Mouse (Mus musculus) heart, postnatal 4 days (tissue): ENCODE results near the gene Shc4. TPM values are rescaled to one million over a fixed set of nuclear protein-coding genes. Genes with fewer than 3 reads are reported as not detected.

Experiments
- DNase-seq: peaks from one replicate; pipeline ENCODE4 v3.0.0; 2021
- total RNA-seq, 2 experiments: library from RNA; stranded (reverse); gene quantifications; 2 replicates each; pipeline ENCODE4 v1.2.3; 2021

Shc4 gene
- total RNA-seq = 1 to 10 TPM in 1 of 2 experiments, under 1 TPM in 1; 0.74 to 1.0 TPM

DNA sequence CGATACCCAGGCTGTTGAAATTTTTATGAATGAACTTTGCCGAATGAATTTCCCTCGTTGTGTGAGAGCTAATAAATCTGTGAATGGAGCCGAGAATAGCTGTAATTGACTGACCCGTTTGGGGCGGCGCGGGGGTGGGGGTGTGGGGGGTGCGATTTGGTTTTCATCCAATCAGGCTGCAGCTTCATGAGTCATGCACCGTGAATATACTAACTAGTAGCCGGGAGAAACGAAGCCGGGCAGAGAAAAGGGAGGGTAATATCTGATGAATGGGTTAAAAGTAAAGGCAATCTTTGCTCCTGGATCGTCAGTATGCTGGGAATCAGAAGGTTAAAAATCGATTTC lies at the start of gene Shc4:
Gene Shc4, minus strand, starts transcription at position 63 of the 345 bp plus-strand sequence.
- peak; percentile 49 for DNase-seq

DNA sequence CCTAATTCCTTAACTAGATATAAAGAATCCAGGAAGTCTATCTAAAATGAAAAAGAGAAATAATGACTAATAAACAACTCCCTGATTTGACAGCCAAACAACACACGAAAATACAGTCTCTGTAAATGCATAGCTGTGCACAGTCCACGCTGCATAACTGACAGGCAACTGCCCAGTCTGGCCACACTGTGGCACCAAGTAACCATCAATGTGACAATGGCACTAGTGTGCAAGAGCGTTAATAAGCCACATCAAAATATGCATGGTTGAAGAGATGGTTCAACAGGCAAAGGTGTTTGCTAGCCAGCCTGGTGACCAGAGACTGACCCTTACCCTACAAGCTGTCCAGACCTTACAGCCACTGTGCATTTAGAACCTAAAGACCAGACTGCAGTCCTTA lies 41.1 kb upstream of the Shc4 start:
- DNase-seq = no peak

DNA sequence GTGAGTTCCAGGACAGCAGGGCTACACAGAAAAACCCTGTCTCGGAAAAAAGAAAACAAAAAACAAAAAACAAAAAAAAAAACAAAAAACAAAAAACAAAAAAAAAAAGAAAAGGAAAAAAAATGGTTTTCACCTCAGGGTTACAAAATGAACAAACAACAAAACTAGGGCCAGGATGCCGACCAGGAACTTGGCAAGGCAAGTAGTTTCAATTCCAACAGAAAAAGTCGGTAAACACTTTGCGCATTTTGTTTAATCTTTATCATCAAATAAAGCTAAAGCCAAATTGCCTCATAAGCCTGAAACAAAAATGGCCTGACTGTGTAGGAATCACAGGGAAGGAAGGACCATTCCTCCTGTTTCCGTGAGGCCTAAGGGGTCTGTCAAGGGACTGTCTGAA lies 40.6 kb upstream of the Shc4 start:
- DNase-seq = no peak

- DNase-seq = no peak
Observed at GRCm38 (mm10) chr2:125749330-125749729, 25.4 kb upstream of the Shc4 start.

- DNase-seq = no peak
Observed at GRCm38 (mm10) chr2:125739338-125739737, 15.4 kb upstream of the Shc4 start.

- no peak for DNase-seq
Observed at GRCm38 (mm10) chr2:125738718-125739117, 14.8 kb upstream of the Shc4 start.

DNA sequence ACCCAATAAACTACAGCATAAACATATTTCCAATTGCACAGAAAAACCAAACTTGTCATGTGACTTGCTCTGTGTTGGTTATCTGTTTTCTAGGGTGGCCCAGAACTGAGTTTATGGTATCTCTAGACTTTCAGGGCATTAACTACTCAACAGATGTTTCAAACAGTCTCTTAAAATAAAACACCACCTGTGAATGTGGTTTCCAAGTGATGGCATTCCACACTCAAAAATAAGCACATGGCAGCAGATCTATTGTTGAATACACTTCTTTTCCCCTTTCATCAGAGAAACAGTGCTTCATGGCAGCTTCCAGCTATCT lies 12.0 kb upstream of the Shc4 start:
- no peak for DNase-seq

GRCm38 (mm10) chr2:125735333-125736024 lies 11.5 kb upstream of the Shc4 start:
- no peak for DNase-seq

GRCm38 (mm10) chr2:125734741-125735140 lies 10.8 kb upstream of the Shc4 start:
- no peak for DNase-seq

DNA sequence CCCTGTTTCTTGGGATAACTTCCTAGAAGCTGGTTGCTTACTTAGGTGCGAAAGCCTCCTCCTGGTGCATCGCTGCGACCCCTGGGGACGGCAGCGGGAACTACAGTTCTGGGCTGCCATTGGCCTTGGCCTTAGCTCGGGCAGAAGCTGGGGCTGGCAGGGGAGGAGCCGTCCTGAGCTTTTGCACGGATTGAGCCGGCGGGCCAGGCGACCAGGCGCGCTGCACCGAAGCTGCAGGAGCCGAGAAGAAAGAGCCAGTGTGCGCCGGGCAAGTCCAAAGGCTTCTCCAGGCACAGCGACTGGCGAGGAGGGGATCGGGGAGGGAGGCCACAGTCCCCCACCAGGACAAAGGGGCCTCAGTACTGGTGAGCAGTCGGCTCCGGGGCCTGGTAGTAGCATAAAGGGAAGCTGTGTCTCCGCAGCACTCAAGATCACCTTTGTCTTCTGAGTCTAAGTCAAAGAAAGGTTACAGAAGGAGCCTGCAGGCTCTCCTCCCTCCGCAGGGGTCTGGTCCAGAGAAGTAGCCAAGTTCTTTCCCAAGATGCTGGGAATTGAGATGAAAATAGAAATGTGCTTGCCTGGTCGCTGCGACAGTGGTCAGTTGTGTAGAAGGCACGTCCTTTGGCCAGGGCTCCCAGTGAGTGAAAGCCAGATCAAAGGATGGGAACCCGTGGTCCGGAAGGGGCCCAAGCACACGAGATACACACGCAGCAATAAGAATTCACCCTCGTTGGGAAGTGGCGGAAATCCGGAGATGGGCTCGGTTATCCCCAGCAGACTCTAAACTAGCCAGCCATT lies 8.0 kb upstream of the Shc4 start:
- peak; percentile 98 for DNase-seq

- no peak for DNase-seq
Observed at GRCm38 (mm10) chr2:125724546-125725114, 682 bp upstream of the Shc4 start.

DNA sequence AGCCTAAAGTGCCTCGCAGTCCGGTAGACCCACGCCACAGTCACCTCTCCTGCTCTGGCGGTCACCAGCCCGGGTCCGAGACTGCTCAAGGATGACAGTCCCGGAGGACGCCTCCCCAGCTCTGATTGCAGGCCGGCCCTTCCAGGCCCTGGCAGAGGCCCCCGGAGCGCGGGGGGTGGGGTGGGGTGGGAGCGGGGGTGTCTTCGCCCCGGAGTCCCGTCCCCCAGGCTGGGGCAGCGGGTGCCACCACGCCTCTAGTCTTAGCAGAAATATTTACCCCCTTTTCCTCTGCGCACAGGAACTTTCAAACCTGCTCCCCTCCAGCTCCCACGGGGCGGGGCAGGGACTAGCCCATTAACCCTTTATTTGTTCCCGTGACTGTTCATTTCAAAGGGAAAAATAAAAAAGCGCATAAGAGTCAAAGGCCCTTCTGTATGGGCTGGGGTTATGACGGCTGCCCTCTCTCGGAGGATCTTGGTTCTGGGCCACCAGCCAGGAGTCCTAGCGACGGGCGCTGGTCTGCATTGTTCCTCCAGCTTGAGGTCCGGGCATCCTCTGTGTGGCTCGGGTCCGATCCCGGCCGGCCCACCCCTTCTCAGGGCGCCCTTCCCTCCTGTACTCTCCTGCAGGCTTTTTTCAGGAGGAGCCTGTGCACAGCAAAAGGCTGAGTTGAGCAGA lies 401 bp downstream of the Shc4 start:
- peak; percentile 71 for DNase-seq

GRCm38 (mm10) chr2:125723086-125723407 lies 901 bp downstream of the Shc4 start:
- no peak for DNase-seq

DNA sequence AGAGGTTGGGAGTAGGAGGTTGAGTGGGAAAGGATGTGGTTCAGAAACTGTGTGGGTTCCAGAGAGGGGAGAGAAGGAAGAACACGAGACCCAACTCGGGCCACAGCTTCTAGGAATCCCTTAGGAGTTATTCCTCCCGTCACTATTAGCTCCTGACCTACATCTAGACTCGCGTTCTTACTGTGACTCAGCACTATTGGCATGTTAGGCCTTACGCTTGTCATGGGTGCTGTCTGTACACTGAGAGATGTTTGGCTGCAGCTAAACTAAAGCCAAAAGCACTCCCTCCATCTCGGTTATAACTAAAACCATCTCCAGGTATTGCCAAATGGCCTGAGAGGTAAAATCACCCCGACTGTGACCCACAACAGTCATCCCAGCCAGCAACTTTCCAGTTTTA lies 7.3 kb downstream of the Shc4 start:
- DNase-seq = no peak

- DNase-seq = no peak
Observed at GRCm38 (mm10) chr2:125706510-125706921, 17.4 kb downstream of the Shc4 start.

DNA sequence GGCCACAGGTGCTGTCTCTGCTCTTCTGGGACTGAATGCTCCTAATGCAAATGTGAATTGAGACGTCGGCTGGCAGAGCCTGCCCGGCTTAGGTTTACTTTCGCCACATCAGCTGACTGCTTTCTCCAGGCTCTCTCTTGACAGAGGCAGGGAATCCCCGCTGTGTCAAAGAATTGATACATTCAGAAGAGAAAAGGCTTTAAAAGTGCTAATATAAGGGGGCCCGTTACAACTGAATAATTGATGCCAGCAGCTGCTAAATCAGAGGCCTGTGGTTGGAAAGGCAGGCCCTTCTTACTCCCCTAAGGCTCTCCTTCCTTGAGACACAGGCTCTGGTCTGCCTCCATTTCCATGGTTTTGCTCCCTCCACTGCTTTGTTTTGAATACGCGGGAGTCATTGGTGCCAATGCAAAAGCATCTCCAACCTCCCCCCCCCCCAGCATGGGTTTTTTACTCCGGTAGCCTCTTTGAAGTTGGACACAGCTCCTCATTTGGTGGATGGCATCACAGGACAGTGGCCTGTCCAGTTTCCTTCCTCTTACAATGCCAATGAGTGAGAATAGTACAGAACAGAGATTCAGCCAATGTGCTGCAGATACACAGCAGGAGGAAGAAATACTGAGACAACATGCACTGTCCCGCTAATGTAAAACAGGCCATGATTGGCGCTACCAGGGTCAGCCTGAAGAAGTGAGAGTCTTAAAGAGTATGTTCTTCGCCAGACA lies 18.9 kb downstream of the Shc4 start:
- DNase-seq = no peak

DNA sequence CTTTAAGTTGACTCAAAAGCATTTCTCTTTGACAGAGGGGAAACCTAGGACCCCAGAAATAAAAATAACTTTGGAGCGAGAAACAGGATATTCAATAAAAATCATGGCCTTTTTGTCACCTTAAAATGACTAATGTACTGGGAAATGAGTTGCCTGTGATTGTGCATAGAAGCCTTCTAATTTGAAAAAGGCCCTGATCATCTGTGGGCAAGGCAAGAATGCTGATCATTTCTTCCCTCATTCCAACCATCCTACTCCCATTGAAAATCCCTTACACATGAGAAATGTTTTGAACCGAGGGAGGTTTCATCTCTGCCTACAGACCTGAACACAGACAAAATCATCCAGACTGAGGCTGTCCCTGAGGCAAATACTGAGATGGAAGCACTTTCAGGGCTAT lies 21.1 kb downstream of the Shc4 start:
- DNase-seq = no peak

GRCm38 (mm10) chr2:125701606-125702005 lies 22.3 kb downstream of the Shc4 start:
- DNase-seq = no peak

DNA sequence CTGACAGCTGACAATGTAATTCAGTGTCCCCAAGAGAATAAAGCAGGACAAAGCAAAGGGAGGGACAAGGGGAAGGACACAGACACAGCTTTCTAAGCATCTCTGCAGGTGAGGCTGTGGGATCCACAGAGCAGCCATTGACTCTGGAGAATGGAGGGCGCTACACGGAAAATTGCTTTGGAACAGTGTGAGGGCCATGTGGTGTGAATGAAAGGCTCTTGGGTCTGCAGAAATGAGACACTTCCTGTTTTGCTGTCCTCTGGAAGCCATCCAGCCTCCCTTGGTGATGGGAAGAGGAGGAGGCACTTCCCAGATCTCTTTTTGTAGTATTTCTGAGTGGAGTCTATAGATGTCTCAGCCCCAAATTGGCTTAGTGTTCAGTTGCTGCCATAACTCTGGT lies 27.7 kb downstream of the Shc4 start:
- DNase-seq = peak; percentile 62

DNA sequence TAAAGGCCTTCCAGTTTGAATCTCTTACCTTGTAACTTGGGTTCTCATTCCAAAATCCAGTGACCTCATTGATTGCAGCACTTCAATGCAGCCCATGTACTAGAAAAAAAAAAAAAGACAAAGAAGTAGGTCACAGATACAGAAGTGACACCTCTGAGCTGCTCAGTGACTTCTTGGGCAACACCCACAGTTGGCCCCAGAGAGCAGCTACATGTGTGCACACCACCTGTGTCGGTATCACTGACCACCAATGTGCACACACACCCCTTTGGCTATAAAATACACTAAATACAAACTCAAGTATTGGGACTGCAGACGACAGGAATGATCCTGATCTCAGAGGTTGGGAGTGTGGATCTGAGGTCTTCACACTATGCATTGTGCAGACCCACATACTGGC lies 29.1 kb downstream of the Shc4 start:
- no peak for DNase-seq

DNA sequence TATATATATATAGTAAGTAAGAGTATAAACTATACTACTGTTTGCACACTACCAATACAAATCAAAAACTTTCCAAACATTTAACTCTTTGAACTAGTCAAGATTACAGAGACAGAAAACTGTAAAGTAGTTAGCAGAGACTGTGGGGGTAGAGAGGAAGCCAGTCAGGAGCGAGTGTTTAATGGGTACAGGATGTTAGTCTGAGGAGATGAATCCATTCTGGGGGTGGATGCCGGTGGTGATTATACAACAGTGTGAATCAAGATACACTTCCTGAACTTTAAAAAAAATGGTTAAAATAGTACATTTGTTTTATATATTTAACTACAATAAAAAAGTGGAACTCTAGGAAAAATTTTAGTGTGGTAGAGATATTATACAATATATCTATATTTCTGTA lies 31.9 kb downstream of the Shc4 start:
- no peak for DNase-seq

DNA sequence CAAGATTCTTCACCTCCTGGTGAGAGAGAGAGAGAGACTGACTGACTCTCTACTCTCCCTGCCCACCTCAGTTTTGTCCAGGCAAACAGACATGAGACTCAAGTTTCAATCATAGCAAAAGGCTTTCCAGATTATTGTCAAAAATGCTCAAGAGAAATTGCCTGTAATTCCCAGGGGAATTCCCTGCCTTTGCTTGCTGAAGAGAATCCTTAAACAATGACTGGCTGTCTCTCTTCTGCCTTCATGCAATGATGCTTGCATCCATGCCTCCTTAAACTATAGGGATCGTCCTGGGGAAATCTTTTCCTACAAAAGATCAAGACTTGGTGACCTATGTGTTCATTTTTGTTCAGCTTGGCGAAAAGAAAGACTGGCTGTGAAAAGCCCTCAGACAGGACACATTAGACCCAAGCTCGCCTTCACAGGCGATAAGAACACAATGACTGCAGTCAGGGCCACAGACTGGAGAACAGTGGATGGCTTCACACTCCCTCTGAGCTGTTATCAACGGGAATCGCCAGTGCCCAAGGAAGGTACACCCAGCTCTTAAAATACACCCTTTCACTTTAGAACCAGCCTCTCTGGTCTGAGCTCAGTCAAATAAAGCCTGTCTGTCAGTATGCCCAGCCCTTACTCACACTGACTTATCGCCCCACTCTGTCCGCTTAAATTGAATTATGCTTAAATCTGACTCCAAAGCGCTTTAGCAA lies 38.4 kb downstream of the Shc4 start:
- no peak for DNase-seq
